Mouse (Mus musculus) kidney, embryonic 16.5 days (tissue): Measurements from ENCODE around the gene Pld3. TPM values are rescaled to one million over a fixed set of nuclear protein-coding genes. Genes with fewer than 3 reads are reported as not detected.

ENCODE experiments used
- ATAC-seq: fragments of 200-750 bp; cut with Nextera tagmentation; 2 replicates; pipeline ENCODE4 v1.8.0; 2017; ENCODE audit warnings: moderate TSS enrichment; ENCODE audit not compliant: low FRiP score, low TSS enrichment
- H3K27ac ChIP-seq: fragments of 300-500 bp; sonication (generic); 2 replicates; pipeline ENCODE4 v1.5.1; 2014; ENCODE audit warnings: low read length
- H3K27me3 ChIP-seq: fragments of 300-500 bp; sonication (generic); 2 replicates; pipeline ENCODE4 v1.6.1; 2014; ENCODE audit warnings: low read length, control low read depth, mixed read lengths; ENCODE audit not compliant: insufficient read depth
- H3K36me3 ChIP-seq: fragments of 300-500 bp; sonication (generic); 2 replicates; pipeline ENCODE4 v1.6.1; 2014; ENCODE audit warnings: low read length, control low read depth, mixed read lengths; ENCODE audit not compliant: insufficient read depth
- H3K4me1 ChIP-seq: fragments of 300-500 bp; sonication (generic); 2 replicates; pipeline ENCODE4 v1.6.1; 2014; ENCODE audit warnings: low read length, control low read depth, mixed read lengths; ENCODE audit not compliant: insufficient read depth
- H3K4me2 ChIP-seq: fragments of 300-500 bp; sonication (generic); replicated peaks from 2 replicates; pipeline ENCODE4 v1.6.1; 2014; ENCODE audit warnings: low read depth, low read length
- H3K4me3 ChIP-seq: fragments of 300-500 bp; sonication (generic); 2 replicates; pipeline ENCODE4 v1.5.1; 2014; ENCODE audit warnings: mild to moderate bottlenecking, low read length
- H3K9ac ChIP-seq: fragments of 300-500 bp; sonication (generic); replicated peaks from 2 replicates; pipeline ENCODE4 v1.6.1; 2014; ENCODE audit warnings: low read length
- H3K9me3 ChIP-seq: fragments of 300-500 bp; sonication (generic); 2 replicates; pipeline ENCODE4 v1.6.1; 2016; ENCODE audit warnings: low read length, control low read depth
- WGBS: fragments of 180-500 bp; shearing (Covaris S2); extraction: QIAGEN DNeasy Blood & Tissue Kit; methylation state at CpG from one replicate; pipeline ENCODE4 v1.1.7; 2014; 5-methylcytosine and 5-hydroxymethylcytosine counted together
- polyA plus RNA-seq: library from polyadenylated mRNA; unstranded; fragments of >200 nt; fragmentation: Nextera tagmentation; extraction: Ambion mirVana; gene quantifications from 2 replicates; pipeline ENCODE4 v1.2.1, GENCODE M21; 2015

Pld3 gene
- polyA plus RNA-seq, 1 experiment from 2014 or later = 121 TPM

- Histone ChIP-seq H3K4me1 (no peaks in the 10 kb centered on the region), H3K36me3 (peaks cover 23% of the 10 kb centered on the region), H3K9ac (no peak overlapping the region), H3K27me3 (no peaks in the 10 kb centered on the region), H3K9me3 (no peaks in the 10 kb centered on the region), H3K4me2 (no peak overlapping the region), H3K27ac (no peak overlapping the region), H3K4me3 (no peak overlapping the region)
- no peak for ATAC-seq
- WGBS = 88% methylated on average over 10 of the region's 10 CpGs
Observed at GRCm38 (mm10) chr7:27531707-27532106, 21.3 kb downstream of the Pld3 start.

GRCm38 (mm10) chr7:27530937-27531336 lies 22.1 kb downstream of the Pld3 start:
- H3K4me1 ChIP-seq = no peaks in the 10 kb centered on the region
- no peak overlapping the region for H3K27ac ChIP-seq
- no peaks in the 10 kb centered on the region for H3K9me3 ChIP-seq
- H3K27me3 ChIP-seq = no peaks in the 10 kb centered on the region
- H3K4me3 ChIP-seq = no peak overlapping the region
- H3K9ac ChIP-seq = no peak overlapping the region
- H3K36me3 ChIP-seq = peaks cover 22% of the 10 kb centered on the region
- H3K4me2 ChIP-seq = no peak overlapping the region
- no peak for ATAC-seq
- WGBS = 78% methylated on average over 3 of the region's 3 CpGs

GRCm38 (mm10) chr7:27529070-27529469 lies 23.9 kb downstream of the Pld3 start:
- 66% methylated on average over 21 of the region's 21 CpGs for WGBS
- no peak overlapping the region for H3K27ac ChIP-seq
- peaks cover 17% of the 10 kb centered on the region for H3K36me3 ChIP-seq
- no peak overlapping the region for H3K4me2 ChIP-seq
- ATAC-seq = no peak; the same call in 1 of the 2 replicates
- no peaks in the 10 kb centered on the region for H3K4me1 ChIP-seq
- H3K9me3 ChIP-seq = no peaks in the 10 kb centered on the region
- no peak overlapping the region for H3K9ac ChIP-seq
- no peak overlapping the region for H3K4me3 ChIP-seq
- no peaks in the 10 kb centered on the region for H3K27me3 ChIP-seq

GRCm38 (mm10) chr7:27526039-27526827 lies 26.8 kb downstream of the Pld3 start:
- no peaks in the 10 kb centered on the region for H3K27me3 ChIP-seq
- no peaks in the 10 kb centered on the region for H3K9me3 ChIP-seq
- peak; percentile 64 for ATAC-seq
- WGBS = 25% methylated on average over 10 of the region's 10 CpGs
- no peak overlapping the region for H3K4me3 ChIP-seq
- 0 out of 2 replicates have a peak, but pooled peaks cover 7% of the 10 kb centered on the region for H3K36me3 ChIP-seq
- no peak overlapping the region for H3K27ac ChIP-seq
- no peaks in the 10 kb centered on the region for H3K4me1 ChIP-seq
- no peak overlapping the region for H3K4me2 ChIP-seq
- H3K9ac ChIP-seq = no peak overlapping the region

GRCm38 (mm10) chr7:27523805-27524204 lies 29.2 kb downstream of the Pld3 start:
- Histone ChIP-seq H3K36me3 (0 out of 2 replicates have a peak, but pooled peaks cover 2% of the 10 kb centered on the region), H3K27me3 (no peaks in the 10 kb centered on the region), H3K9me3 (peaks cover 5% of the 10 kb centered on the region; the same call in 1 of the 2 replicates), H3K4me2 (no peak overlapping the region), H3K4me1 (no peaks in the 10 kb centered on the region), H3K4me3 (no peak overlapping the region), H3K9ac (no peak overlapping the region), H3K27ac (no peak overlapping the region)
- ATAC-seq = no peak
- WGBS = 93% methylated on average over 13 of the region's 13 CpGs

- Histone ChIP-seq H3K9ac (no peak within 1 kb of the TSS), H3K36me3 (0 out of 2 replicates have a peak, but pooled peaks cover 2% of the 10 kb centered on the region), H3K4me1 (no peaks in the 10 kb centered on the region), H3K27ac (no peak within 1 kb of the TSS), H3K4me3 (no peak within 1 kb of the TSS), H3K4me2 (no peak within 1 kb of the TSS), H3K9me3 (peaks cover 5% of the 10 kb centered on the region; the same call in 1 of the 2 replicates), H3K27me3 (no peaks in the 10 kb centered on the region)
- 60% methylated on average over 5 of the region's 5 CpGs for WGBS
- ATAC-seq = no peak
Observed at GRCm38 (mm10) chr7:27522967-27523366, 30.1 kb downstream of the Pld3 start, which contains the start of gene Hipk4. Gene Hipk4 (plus strand): TSS chr7:27523267.

GRCm38 (mm10) chr7:27520599-27520998 lies 32.4 kb downstream of the Pld3 start:
- H3K36me3 ChIP-seq = 0 out of 2 replicates have a peak, but pooled peaks cover 2% of the 10 kb centered on the region
- WGBS = 53% methylated on average over 1 of the region's 1 CpGs
- H3K9ac ChIP-seq = no peak overlapping the region
- peaks cover 5% of the 10 kb centered on the region; the same call in 1 of the 2 replicates for H3K9me3 ChIP-seq
- no peak overlapping the region for H3K4me2 ChIP-seq
- H3K4me1 ChIP-seq = no peaks in the 10 kb centered on the region
- no peak overlapping the region for H3K4me3 ChIP-seq
- no peak overlapping the region for H3K27ac ChIP-seq
- ATAC-seq = no peak
- H3K27me3 ChIP-seq = no peaks in the 10 kb centered on the region

- H3K9me3 ChIP-seq = peaks cover 5% of the 10 kb centered on the region; the same call in 1 of the 2 replicates
- no peak overlapping the region for H3K4me2 ChIP-seq
- 0 out of 2 replicates have a peak, but pooled peaks cover 2% of the 10 kb centered on the region for H3K36me3 ChIP-seq
- no peak overlapping the region for H3K27ac ChIP-seq
- ATAC-seq = no peak
- no peak overlapping the region for H3K9ac ChIP-seq
- no peak overlapping the region for H3K4me3 ChIP-seq
- H3K4me1 ChIP-seq = no peaks in the 10 kb centered on the region
- H3K27me3 ChIP-seq = no peaks in the 10 kb centered on the region
Observed at GRCm38 (mm10) chr7:27520104-27520503, 32.9 kb downstream of the Pld3 start.

- Histone ChIP-seq H3K27me3 (no peaks in the 10 kb centered on the region), H3K4me1 (no peaks in the 10 kb centered on the region), H3K4me3 (no peak overlapping the region), H3K27ac (no peak overlapping the region), H3K9ac (no peak overlapping the region), H3K36me3 (0 out of 2 replicates have a peak, but pooled peaks cover 2% of the 10 kb centered on the region), H3K9me3 (peaks cover 5% of the 10 kb centered on the region; the same call in 1 of the 2 replicates), H3K4me2 (no peak overlapping the region)
- no peak for ATAC-seq
- 86% methylated on average over 9 of the region's 9 CpGs for WGBS
Observed at GRCm38 (mm10) chr7:27518314-27518713, 34.7 kb downstream of the Pld3 start.

- H3K9me3 ChIP-seq = peaks cover 4% of the 10 kb centered on the region; the same call in 1 of the 2 replicates
- ATAC-seq = 0 out of 2 replicates have a peak, but pooled peaks have one; percentile 29
- H3K9ac ChIP-seq = no peak overlapping the region
- H3K36me3 ChIP-seq = no peaks in the 10 kb centered on the region
- H3K4me2 ChIP-seq = no peak overlapping the region
- no peak overlapping the region for H3K4me3 ChIP-seq
- no peaks in the 10 kb centered on the region for H3K4me1 ChIP-seq
- H3K27me3 ChIP-seq = no peaks in the 10 kb centered on the region
- H3K27ac ChIP-seq = no peak overlapping the region
- WGBS = 63% methylated on average over 9 of the region's 9 CpGs
Observed at GRCm38 (mm10) chr7:27514961-27515360, 38.1 kb downstream of the Pld3 start.
